Mouse (Mus musculus): ENCODE measurements around the gene Dusp28. TPM values are rescaled to one million over a fixed set of nuclear protein-coding genes. Genes with fewer than 3 reads are reported as not detected.

Gene Dusp28
- 10 to 100 TPM; 20.4 to 22.2 TPM for total RNA-seq (2021)
- long read RNA-seq, experiment 1, transcript Dusp28-201 (2 exons, 1,314 nt): major isoform, 13 of 38 reads
- long read RNA-seq, experiment 1, partial matches to known transcripts: 18 of 38 reads
- long read RNA-seq, experiment 1, other reads (novel, unspliced or antisense): 7 of 38 reads
- long read RNA-seq, experiment 2, transcript Dusp28-201 (2 exons, 1,314 nt): major isoform, 28 of 73 reads
- long read RNA-seq, experiment 2, partial matches to known transcripts: 28 of 73 reads
- long read RNA-seq, experiment 2, other reads (novel, unspliced or antisense): 17 of 73 reads

GRCm38 (mm10) chr1:92906779-92907631, at the start of gene Dusp28:
Dusp28 (plus strand) TSS chr1:92906981.
- intact Hi-C loops (cut with DNase I): no loop called here
- DNase-seq: peak; percentile 78 to 84

DNA sequence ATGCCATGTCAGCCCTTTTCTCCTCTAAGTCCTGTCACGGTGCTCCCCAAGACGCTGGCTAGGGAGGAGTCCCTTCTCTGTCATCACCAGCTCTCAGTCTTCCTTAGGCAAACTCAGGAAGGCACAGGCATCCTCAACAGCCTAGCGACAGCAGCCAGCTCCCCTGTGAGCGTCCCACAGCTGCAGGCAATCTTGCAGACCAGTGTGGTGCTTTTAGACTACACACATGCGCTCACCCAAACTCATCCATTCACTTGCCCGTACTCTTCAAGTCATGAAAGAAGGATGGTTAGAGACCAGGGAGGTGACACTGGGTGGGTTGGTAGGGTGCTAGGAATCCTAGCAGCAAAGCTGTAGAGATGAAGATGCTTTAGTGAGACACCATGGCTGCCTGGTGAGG, 45.3 kb upstream of the Dusp28 start:
- intact Hi-C loops (cut with DNase I): no loop called here

DNA sequence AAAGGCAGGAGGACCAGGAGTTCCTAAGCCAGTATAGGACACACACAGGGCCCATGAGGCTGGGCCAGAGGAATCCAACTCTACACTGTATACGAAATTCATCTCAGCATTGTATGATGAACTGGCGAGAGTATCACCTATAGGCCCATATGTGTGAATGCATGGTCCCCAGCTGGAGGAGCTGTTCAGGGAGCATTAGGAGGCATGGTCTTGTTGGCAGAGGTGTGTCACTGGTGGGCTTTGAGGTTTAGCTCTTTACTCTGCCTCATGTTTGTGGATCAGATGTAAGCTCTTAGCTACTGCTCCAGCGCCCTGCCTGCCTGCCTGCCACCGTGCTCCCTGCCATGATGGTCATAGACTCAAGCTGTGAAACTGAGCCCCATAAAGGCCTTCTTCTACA, 43.5 kb upstream of the Dusp28 start:
- intact Hi-C loops (cut with DNase I): no loop called here
- no peak for DNase-seq

More for the DNA sequence above, 45.3 kb upstream of the Dusp28 start:
- DNase-seq: no peak

GRCm38 (mm10) chr1:92866170-92866569, 40.6 kb upstream of the Dusp28 start:
- intact Hi-C loops (cut with DNase I): no loop called here

DNA sequence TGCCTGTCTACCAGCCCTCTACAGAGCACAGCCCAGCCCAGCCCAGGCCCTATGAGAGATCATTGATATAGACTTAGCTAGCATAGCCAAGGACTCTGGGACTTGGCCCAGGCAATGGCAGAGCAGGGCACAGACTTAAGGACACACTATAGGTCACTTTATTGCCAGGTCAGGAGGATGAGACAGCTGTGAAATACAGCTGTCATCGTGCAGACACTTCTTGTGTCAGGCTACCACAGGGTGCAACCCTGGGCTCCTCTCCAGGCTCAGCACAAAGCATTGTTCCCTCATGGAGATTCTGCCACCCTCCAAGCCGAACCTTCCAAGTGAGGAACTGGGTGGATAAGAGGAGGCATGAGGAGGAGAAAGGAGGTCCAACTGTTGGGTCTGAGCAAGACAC, 36.8 kb upstream of the Dusp28 start:
- no peak for DNase-seq
- intact Hi-C loops (cut with DNase I): no loop called here

More at GRCm38 (mm10) chr1:92866170-92866569, 40.6 kb upstream of the Dusp28 start:
- no peak for DNase-seq

DNA sequence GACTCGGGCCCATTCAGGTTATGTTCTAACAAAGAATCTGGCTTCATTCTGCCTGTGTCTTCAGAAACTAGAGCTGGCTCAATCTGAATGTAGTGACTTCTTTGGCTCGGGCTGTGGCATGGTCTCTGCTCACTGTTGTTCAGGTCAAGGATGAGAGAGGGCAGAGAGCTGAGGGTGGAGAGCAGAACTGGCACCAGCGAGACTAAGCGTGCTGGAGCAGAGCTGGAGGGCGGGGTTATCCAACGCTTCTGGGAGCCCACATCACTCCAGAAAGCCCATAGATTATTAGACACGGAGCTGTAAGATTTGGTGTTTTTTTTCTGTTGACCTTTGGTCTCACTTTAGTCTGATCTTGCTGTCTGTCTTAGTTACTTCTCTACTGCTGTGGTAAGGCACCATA, 34.1 kb upstream of the Dusp28 start:
- no peak for DNase-seq
- intact Hi-C loops (cut with DNase I): no loop called here

GRCm38 (mm10) chr1:92874011-92874410, 32.8 kb upstream of the Dusp28 start:
- intact Hi-C loops (cut with DNase I): no loop called here
- DNase-seq: no peak

DNA sequence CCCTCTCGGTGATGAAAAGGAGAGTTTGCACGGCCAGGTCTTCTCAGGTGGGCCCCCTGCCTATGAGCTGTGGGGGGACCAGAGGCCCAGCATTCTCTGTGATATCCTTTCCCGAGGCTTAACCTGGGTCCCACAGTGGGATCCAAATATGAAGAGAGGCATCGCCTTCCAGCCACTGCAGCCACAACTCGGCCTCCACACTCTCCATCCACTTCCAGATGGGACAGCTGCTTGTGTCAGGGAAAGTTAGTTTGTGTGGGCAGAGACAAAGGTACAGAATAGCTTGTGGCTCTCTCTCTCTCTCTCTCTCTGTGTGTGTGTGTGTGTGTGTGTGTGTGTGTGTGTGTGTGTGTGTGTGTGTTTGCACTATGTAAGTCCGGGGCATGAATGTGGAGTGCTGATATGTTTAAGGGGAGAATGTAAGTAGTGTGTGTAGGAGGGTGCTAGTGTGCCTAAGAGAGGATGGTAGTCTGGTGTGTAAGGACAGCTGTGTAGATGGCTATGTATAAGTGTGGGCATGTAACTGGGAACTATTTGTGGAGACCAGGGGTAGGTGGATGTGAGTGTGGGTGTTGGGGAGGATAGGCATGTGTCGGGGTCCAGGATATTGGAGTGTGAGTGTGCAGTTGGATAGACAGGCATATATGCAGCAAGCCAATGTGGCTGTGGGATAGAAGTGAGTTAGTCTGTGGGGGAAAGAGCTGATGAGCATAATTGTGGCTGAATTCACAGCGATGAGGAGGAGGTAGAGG, 31.2 kb upstream of the Dusp28 start:
- no peak for DNase-seq
- intact Hi-C loops (cut with DNase I): no loop called here

DNA sequence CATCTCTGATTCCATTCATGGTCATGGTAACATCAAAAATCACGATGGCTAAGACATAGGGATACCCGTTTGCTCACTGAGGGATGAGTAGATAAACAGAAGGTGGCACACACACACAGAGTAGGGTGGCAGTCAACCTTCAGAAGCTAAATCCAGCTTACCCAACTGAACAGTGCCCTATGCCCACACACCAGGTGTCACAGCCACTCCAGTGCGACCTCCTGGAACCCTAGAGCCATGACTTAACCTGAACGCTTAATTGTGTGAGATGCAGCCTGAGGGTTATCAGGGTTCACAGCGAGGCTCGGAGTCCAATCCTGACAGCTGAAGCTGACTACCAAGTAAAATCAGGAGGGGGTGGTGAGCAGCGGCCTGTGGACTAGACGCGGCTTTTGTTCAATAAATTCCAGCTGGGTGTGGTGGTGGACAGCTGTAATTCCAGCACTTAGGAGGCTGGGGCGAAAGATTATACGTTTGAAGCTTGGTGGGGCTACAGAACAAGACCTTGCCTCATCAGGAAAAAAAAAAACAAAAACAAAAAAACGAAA, 29.3 kb upstream of the Dusp28 start:
- DNase-seq: no peak
- intact Hi-C loops (cut with DNase I): no loop called here

GRCm38 (mm10) chr1:92878066-92878741, 28.6 kb upstream of the Dusp28 start:
- no peak for DNase-seq
- intact Hi-C loops (cut with DNase I): no loop called here

DNA sequence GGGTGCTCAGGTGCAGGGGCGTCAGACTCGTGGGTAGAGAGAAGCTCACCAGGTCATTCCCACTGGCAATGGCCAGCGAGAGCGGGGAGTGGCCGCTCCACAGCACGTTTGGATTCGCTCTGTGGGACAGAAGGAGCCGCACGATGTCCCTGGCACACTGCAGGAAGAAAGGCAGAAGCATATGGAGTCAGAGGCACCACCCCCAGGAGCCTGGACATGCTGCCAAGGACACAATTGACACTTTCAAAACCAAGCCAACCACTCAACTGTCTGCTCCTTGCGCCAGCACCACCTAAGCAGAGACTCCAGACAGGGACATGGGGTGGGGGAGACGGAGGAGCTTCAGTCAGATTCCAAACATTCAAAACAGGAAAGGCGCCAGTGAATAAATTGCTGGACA, 27.5 kb upstream of the Dusp28 start:
- intact Hi-C loops (cut with DNase I): no loop called here
- DNase-seq: no peak

GRCm38 (mm10) chr1:92880101-92880500, 26.7 kb upstream of the Dusp28 start:
- no peak for DNase-seq
- intact Hi-C loops (cut with DNase I): no loop called here

- intact Hi-C loops (cut with DNase I): no loop called here
- DNase-seq: no peak
These were observed 24.8 kb upstream of the Dusp28 start for GRCm38 (mm10) chr1:92881982-92882381.

DNA sequence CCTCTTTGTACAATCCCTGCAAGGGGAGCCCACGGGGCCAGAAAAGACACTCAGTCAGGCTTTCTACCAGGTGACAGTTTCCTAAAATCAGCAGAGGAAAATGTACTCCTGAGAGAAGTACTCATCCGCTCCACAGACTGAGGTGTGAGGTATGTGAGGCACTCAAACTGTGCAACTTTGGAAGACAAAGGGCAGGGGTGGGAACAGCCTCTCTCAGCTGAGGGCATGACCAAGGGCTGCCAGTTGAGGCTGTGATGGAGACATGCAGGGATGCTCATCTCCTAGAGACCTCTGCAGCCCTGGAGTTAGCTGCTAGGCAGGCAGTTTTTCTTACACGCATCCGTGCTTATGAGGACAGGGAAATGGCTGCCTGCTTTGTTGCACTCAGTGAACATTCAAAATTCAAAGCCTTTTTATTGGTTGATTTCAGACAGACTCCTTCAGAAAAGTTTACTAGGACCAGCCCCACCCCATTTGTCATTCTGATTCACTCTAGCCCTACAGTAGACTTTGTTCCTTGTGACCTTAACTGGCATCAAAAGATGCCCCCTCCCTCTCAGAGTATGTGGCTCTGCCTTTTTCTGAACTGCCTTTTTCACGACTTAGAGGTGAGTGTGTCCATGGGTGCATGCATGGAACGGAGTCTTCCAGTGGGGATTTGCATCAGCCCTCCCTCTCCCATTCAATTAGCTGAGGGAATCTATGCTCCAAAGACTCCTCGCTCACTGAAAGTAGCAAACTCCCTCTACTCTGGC, 17.7 kb upstream of the Dusp28 start:
- intact Hi-C loops (cut with DNase I): no loop called here
- no peak for DNase-seq

DNA sequence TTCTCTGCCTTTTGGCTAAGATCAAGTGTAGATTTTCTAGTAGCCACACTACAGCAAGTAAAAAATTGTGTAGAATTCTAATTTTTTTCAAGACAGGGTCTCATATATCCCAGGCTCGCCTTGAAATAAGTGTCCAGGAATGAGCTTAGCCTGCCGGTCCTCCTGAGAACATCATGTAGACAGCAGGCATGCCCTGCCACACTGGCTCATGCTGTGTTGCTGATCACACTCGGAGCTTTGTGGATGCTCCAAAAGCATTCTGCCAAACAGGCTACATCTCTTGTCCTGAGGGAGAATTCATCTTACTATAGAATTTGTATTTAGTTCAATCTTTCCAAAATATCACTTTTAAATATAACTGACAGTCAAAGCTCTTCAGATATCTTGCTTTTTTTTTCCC, 14.0 kb upstream of the Dusp28 start:
- DNase-seq: no peak
- intact Hi-C loops (cut with DNase I): no loop called here

GRCm38 (mm10) chr1:92893896-92894295, 12.9 kb upstream of the Dusp28 start:
- no peak for DNase-seq
- intact Hi-C loops (cut with DNase I): no loop called here

- intact Hi-C loops (cut with DNase I): loop anchor here (5.0 kb wide), 3 partner anchors 48 to 248 kb away; partner anchors contain the start of gene Otos
These were observed 11.7 kb upstream of the Dusp28 start for GRCm38 (mm10) chr1:92895089-92895488.

GRCm38 (mm10) chr1:92902786-92903185, 4.0 kb upstream of the Dusp28 start, which contains the start of gene Ankmy1:
Ankmy1 (minus strand) TSS chr1:92902906.
- DNase-seq: no peak
- intact Hi-C loops (cut with DNase I): no loop called here

More at GRCm38 (mm10) chr1:92895089-92895488, 11.7 kb upstream of the Dusp28 start:
- peak; percentile 60 to 62 for DNase-seq

GRCm38 (mm10) chr1:92903627-92904026, 3.2 kb upstream of the Dusp28 start:
- intact Hi-C loops (cut with DNase I): no loop called here

More at GRCm38 (mm10) chr1:92903627-92904026, 3.2 kb upstream of the Dusp28 start:
- no peak for DNase-seq

Measured in gastrocnemius, postnatal 36 days (tissue).